Mouse (Mus musculus) adrenal gland, adult 8-10 months (tissue): ENCODE results near the gene Rps2. TPM values are rescaled to one million over a fixed set of nuclear protein-coding genes. Genes with fewer than 3 reads are reported as not detected.
"Not testable (repeated sequence)": the region's sequence is repeated elsewhere in the genome, so short reads cannot be mapped to it uniquely, and the experiment has no call there.

Experiments used
- DNase-seq: peaks from one replicate; pipeline ENCODE4 v3.0.0; 2022
- total RNA-seq, 4 experiments: library from RNA; stranded (reverse); gene quantifications; 2 replicates each; pipeline ENCODE4 v1.2.4; 2022

The Rps2 gene
- 100 to 1,000 TPM; 571 to 651 (median 615) TPM for total RNA-seq

DNA sequence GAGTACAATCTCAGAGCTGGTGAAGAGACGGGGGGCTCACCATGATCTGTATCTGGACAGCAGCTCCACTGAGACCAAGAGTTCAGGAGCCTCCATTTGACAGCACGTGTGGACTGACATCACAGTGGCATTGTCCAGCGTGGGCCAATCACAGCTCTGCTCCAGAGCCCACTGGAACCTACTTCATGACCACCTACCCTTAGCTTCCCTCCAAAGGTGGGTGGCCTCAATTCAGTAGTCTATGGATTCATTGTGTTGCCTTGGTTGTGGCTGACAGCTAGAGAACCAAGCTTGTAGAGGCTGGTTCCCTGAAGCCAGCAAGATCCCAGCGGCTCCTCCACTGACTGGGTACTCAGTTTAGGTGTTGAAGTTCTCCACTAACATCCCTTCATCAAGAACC, at the start of gene Rps2, which contains the start of gene Rnf151:
Gene Rps2 (plus strand): TSS at position 174 of the 400 bp plus-strand sequence.
Gene Rnf151 (minus strand): TSS at position 121 of the 400 bp plus-strand sequence.
- DNase-seq = no peak

DNA sequence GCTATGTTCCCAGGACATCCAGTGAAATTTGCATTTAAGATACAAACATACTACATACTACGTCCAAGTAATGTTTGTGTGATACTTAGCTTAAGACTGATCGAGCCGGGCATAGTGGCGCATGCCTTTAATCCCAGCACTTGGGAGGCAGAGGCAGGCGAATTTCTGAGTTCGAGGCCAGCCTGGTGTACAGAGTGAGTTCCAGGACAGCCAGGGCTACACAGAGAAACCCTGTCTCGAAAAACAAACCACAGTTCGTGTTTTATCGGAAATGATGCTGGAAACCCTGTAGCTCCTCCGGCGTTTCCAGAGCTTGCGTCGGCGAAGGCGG, 48.7 kb upstream of the Rps2 start:
- DNase-seq = not testable (repeated sequence)

DNA sequence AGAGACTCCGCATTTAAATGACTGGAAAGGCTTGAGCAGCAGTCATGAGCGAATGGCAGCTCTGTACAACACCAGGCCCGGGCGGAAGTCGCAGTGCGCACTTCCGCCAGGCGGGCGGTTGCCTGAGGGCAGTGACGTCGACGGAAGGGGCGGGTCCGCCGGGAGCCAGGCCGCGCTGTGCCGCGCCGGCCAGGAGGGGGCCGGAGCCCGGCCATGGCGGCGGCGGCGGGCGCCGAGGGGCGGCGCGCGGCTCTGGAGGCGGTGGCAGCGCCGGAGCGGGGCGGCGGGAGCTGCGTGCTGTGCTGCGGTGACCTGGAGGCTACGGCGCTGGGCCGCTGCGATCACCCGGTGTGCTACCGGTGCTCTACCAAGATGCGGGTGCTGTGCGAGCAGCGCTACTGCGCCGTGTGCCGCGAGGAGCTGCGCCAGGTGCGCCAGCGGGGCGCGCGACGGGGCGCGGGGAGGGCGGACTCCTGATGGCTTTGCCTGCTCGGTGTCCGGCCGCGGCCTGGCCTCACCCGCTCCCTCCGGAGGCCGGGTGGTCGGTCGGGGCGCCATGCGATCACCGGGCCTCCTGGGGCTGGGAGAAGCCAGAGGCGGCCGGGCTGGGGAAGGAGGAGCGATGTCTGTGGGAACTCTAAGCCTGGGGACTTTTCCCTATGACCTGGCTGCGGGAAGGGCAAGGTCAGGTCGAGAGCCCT, 48.2 kb upstream of the Rps2 start, which contains the start of gene Zfp598:
Gene Zfp598 (plus strand): TSS at position 143 of the 701 bp plus-strand sequence.
- peak; percentile 91 for DNase-seq

DNA sequence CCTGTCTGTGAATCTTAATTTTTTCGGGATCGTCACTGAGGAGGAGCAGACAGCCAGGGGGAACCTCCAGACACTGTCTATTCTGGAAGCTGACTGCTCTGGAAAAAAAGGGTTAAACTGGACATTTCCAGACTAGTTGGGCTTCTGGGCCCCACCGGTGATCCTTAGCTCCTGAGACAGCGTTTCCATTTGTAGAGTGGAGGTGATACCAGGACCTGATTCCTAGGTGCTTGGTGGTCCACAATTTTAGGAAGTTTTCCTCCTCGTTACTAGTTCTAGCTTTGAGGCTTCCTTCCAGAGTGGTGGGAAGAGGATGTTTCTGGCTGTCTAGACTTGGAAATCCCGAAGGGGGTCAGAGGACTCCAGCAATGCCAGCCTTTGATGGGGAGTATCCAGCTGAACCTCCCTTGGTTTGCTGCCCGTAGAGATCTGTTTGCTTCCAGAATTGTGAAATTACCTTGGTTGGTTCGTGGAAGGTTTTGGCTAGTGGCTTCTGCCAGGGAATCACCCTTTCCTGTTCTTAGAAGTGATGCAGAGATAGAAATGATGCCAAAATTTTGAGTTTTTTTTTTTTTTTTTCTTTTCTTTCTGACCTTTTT, 47.6 kb upstream of the Rps2 start:
- no peak for DNase-seq

DNA sequence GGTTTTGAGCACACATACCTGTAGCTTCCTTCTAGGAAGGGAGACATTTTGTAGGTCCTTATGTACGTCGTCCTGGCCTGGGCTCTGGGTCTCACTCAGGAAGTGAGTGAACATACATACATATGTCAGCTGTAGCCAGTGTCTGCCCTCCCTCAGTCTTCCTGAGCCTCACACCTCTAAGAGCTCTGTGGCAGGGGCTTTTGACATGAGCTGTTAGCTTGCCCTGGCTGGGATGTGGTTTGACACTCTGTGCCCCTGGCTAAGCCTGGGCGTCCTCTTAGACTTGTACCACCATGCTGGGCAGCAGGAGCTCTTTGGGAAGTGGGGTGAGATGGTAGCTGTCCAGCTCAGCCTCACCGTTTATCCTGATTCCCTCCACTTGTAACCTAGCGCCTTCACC, 46.6 kb upstream of the Rps2 start:
- DNase-seq = no peak

DNA sequence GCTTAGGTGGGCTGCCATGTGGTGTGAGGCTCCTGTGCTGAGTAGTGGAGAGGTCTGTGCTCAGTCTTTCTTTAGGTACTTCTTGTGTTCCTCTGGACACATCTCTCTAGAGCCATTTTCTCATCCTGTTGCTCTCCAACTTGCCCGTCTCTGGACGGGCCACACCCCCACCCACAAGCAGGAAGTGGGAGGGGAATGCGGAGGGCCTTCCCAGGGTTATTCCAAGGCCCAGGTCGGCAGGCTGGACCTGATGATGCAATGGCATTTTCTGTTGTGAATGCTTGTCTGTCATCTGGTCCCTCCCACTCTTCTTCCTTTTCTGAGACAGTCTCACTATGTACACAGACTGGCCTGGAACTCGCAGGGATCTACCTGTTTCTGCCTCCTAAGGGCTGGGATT, 45.8 kb upstream of the Rps2 start:
- DNase-seq = peak; percentile 73

DNA sequence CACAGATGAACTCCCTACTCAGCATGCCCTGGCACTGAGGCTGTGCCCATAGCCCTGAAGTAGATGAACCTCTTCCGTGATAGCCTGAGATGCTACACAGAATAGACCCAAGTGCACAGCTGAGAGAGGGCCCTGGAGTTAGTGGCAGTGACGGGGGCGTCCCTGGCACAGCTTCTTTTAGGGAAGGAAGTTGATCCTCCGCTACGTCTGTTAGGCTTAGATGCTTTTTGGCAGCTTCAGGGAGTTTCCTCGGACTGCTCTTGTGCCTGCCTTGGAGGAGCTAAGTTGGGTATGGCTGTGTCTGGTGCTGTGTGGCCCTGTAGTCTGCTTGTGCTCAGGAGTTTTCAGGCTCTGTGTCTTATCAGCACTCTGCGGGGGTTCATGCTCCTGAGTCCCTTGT, 43.6 kb upstream of the Rps2 start:
- DNase-seq = no peak

DNA sequence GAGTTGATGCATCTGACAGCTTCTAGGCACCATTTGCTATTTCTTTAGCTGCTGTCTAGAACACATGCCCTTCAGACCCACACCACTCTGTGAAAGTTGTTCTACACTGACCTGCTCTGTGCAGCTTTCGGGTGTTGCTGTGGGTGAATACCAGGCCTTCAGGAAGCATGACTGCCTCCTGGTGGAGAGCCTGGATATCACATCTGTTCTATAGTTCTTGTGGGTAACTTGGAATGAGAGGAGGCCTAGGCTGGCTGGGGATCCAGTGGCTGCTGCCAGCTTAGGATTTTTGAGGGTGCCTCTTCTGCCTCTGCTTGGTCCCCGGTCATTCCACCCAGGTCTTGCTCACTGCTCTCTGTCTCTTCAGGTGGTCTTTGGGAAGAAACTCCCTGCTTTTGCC, 41.7 kb upstream of the Rps2 start:
- no peak for DNase-seq

DNA sequence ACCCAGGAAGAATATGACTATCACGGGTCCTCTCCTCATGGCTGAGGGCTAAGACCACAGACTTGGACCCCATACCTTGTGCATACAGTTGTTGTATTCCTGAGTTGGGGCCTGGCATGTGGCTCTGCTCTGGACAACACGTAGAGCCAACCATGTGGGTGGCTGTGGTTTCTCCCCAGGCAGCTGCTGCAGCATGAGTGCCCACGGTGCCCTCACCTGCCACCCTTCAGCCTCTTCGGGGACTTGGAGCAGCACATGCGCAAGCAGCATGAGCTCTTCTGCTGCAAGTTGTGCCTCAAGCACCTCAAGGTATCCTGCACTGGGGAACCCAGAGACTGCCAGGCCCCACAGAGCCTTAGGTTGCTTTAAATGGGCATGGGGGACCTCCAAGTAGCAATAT, 41.0 kb upstream of the Rps2 start:
- DNase-seq = no peak

DNA sequence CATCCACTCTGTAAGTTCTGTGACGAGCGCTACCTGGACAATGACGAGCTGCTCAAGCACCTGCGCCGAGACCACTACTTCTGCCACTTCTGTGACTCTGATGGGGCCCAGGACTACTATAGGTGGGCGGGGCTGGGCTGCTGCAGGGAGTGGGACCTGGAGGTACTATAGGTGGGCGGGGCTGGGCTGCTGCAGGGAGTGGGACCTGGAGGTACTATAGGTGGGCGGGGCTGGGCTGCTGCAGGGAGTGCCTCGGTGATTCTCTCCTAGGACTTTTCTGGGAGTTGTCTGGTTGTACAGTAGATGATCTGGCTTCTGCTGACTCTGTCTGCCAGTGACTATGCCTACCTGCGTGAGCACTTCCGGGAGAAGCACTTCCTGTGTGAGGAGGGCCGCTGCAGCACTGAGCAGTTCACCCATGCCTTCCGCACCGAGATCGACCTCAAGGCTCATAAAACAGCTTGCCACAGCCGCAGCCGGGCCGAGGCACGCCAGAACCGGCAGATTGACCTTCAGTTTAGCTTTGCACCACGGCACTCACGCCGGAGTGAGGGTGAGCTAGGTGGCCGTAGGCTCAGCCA, 40.3 kb upstream of the Rps2 start:
- DNase-seq = no peak

DNA sequence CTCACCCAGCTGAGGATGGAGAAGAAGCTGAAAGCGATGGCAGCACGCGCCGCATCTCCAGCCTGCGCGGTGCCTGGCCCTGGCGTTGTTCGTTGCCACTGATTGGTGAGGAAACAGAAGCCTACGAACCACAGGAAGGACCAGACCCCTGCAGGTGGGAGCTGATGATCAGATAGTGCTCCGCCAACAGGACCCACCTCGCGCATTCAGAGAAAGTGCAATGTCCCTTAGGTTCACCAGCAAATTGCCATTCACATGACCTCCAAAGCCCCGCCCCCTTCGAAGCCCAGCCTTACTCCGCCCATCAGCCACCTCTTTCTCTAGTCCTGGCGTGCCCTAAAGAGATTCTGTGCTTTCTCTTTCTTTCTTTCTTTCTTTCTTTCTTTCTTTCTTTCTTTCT, 31.4 kb upstream of the Rps2 start:
- no peak for DNase-seq

DNA sequence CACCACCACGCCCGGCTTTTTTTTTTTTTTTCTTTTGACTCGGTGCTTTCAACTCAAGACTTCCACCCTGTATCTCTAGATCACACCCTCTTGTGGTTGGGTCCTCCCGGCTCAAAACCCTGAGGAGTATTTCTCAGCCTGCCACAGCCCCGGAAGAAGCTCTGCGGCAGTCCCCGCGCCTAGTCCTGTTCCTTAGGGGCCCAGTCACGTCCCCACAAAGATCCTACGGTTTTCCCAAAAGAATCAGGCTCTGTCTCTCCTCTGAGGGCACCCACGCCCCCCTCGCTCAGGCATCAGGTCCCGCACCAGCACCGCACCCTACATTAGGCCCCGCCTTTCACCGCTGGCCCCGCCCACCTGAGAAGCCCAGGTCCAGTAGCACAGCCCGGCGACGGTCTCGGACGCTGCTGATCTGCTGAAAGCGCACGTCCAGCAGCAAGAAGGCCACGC, 30.7 kb upstream of the Rps2 start:
- DNase-seq = no peak

DNA sequence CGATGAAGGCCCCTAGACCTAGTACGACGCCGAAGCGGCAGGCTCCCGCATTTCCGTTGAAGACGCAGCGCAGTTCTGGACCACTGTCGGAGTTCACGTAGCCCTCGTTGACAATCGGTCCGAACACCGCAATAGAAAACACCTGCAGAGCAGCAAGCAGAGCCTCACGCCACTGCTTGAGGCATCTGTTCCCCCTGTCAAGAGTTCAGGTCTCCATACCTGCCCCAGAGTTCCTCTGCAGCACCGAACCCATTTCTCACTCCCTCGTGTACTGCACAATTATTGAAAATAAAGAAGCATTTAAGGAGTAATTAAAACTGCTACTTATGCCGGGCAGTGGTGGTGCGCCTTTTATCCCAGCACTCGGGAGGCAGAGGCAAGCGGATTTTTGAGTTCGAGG, 30.3 kb upstream of the Rps2 start:
- no peak for DNase-seq

DNA sequence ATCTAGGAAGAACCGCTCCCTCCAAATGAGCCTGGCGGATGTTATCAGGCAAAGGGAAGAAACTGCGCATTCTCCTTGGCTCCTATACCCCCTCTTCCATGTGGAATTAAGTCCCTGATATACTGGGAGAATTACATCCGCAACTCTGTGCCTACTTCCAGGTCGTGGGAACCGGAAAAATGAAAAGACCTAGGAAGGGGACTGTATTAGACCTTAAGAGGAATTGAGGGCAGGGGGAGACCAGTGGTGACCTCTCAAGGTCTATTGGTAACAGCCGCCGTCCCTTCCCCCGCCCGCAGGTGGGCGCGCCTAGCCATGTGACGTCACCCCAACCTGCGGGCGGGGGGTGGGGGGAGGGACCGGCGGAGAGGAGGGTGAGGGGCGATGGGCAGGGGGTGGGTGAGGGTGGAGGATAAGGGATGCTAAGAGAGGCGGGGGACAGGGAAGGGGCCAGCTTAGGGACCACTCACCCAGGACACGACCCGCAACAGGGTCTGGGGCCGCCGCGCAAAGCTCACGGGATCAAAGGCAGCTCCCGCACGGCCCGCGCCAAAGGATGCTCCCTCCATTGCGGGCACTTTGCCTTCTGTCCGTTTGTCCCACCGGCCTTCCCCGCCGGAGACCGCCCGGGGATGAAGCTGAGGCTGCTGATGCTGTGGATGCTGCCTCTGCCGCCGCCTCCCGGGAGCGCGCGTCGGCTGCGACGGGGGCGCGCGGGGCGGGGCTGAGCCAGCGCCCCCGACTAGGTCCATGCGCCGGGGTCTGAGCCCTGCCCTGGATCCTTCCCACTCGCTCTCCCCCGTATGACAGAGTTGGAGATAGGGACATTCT, 28.4 kb upstream of the Rps2 start, which contains the start of gene Syngr3:
Gene Syngr3 (minus strand): TSS at position 705 of the 831 bp plus-strand sequence.
- DNase-seq = peak; percentile 3

DNA sequence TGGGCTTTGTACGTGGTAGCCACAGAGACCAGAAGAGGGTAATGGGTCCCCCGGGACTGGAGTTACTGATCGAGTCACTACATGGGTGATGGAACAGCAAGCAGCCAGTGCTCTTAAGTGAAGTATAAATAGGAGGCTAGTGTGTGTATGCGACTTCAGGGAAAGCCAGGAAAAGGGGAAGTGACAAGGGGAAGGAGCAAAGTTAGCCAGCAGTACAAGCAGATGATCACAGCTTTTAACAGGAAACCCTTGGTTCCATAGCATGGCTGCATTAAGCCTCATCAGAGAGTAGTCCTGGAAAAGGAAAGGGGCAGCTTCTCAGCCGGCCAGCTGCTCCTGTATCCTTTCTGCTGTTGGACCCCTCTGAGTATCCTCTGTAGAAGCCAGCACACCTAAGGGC, 25.5 kb upstream of the Rps2 start:
- DNase-seq = peak; percentile 0

DNA sequence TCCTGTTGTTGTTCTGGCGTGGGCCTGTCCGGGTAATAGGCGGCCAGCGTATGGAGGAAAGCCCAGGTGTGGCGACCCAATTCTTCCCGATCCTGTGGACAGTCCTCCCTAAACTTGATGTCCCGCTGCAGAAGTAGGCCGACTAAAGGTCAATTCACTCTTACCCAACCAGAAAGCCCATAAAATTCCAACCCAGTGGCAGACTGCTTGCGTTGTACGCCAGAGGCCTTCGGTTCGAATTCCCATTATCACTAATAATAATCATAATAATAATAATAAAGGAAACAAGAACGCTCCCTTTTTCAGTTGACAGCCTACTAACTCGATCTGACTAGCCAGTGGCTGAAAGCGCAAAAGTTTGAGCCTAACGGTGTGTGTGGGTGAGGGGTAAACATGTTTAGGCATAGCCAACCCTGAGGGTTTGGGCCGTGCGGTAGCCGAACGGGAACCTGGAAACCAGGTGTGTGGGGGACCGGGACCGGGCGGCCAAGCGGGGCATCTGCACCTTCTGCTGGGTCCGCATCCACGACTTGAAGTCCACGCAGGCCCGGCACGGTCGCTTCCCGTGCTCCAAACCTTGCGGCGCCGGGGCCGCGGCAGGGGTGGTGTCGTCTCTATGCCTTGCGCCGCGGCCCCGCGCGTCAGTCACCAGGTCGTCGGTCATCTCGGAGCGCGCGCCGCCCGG, 22.4 kb upstream of the Rps2 start:
- DNase-seq = no peak

DNA sequence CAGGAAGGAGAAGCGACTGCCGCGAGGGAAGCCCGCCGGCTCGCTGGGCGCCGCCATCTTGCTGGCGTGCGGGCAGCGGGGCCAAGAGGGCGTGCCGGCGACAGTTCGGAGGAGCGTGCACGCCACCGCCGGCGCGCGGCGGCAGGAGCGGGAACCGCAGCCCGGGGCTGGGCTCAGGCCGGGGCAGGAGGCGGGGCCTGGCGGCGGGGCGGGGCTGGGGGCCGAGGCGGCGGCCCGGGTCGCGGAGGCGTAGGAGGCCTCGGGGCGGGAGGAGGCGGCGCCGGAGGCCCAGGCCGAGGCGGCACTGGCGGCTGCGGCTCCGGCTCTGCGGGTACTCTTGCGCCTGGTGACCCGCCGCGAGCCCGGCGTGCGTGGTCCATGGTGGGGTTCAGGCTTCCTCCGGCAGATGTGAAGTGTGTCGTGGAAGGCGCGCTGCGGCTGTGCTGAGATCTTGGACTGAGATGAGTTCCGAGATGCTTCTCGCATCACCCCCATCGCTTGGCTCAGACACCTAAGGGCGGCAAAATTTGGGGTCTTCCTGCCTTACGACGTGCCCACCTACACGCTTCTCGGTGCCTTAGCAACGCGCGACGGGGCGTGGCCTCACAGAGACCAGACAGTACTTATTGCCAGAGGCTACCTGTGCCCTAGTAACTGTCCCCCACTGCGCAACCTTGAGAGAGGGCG, 21.8 kb upstream of the Rps2 start, which contains the start of the genes Gfer and Noxo1:
Gene Gfer (minus strand): TSS at position 146 of the 687 bp plus-strand sequence.
Gene Noxo1 (plus strand): TSS at position 224 of the 687 bp plus-strand sequence.
- peak; percentile 75 for DNase-seq

DNA sequence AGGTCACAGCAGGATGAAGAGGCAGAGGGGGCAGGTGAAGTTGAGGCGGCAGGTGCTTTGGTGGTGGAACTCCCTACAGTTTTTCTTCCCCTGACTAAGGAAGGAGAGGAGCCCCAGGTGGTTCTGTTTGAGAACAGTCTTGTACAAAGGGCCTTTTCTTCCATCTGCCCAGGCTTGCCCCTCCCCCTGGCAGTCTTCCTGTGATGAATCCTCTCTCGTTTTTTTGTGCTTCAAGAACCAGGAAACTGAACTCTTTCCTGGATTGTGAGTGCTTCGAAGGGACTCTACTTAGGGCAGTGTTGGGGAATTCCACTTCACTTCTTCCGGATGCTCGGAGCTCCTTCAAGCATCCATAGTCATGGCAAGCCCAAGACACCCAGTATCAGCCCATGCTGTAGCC, 19.9 kb upstream of the Rps2 start:
- DNase-seq = peak; percentile 12

DNA sequence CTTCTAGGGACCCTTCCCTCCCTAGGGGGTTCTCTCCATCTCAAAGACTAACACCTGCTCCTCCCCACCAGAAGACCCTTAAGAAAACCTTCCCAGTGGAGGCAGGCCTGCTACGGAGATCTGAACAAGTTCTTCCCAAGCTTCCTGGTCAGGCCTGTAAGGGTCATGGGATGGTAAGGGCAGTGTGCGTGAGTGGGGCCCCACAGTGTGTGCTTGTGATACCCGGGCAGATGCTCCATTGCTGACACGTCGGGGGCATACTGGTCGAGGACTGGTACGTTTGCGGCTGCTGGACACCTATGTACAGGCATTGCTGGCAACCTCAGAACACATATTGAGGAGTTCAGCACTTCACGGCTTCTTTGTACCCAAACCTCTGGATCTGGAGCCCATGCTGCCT, 19.2 kb upstream of the Rps2 start:
- DNase-seq = peak; percentile 10

DNA sequence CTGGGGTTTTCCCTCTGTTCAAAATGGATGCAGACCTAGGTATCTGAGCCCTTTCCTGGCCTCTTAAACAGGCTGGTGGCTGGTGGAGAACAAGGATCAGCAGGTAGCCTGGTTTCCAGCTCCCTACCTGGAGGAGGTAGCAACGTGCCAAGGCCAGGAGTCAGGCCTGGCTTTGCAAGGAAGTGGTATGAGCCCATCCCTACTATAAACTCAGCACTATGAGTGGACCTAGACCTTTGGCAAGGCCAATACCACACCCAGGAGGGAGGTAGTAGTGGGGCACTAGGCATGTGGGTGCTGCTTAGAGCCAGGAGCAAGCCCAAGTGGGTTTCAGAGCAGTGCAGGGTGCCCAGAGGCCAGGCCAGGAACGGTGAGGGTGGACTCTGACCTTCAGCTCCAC, 18.4 kb upstream of the Rps2 start:
- no peak for DNase-seq

DNA sequence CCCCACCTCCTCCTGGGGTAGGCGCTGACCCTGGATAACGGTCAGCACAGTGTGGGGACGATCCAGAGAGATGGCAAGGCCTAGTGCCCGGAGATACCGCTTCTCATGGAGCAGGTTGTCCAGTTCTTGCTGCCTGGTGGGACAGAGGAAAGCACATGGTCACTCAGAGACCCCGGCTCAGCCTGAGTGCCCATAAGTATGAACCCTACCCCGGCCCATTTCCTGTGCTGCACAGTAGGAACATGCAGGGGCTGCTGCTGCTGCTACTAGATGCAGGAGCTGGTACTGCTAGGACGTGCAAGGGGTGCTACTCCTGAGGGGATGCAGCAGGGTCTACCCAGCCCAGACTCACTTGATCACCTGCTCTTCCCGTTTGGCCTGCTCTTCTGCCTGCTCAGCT, 16.7 kb upstream of the Rps2 start:
- DNase-seq = no peak

DNA sequence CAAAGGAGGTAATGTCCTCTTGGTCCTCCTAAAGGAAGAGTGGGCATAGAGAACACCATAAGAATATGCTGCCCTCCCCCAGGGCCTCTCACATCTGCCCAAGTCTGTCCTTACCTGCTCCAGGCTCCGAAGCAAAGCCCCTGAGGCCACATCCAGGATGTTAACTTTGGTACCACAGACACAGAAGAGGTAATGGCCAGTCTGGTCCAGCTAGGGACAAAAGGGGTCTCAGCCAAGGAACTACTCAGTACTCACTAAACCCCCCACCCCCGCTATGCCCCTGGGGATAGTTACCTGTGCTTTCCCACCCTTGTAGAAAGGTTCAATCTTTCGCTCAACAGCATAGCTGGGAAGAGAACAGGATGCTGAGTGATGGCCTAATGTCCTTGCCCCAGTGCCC, 12.1 kb upstream of the Rps2 start:
- DNase-seq = no peak
